Mouse (Mus musculus) small intestine, adult 2 months (tissue): ENCODE measurements at regions not wholly inside any gene's neighbourhood (a gene's known extent, or its start where the extent isn't known, plus 50 kb on each side); places are given as distances from the start of the nearest gene placed in this dataset.

Source experiments
- CTCF ChIP-seq: fragments of 200-500 bp; IDR thresholded peaks from 2 replicates; pipeline ENCODE4 v1.5.1; 2012; ENCODE audit warnings: low read depth, mild to moderate bottlenecking, control low read depth, inconsistent platforms, low read length, moderate library complexity, mixed read lengths; ENCODE audit not compliant: insufficient replicate concordance, insufficient read length; ENCODE audit errors: extremely low read depth
- POLR2A ChIP-seq: fragments of 200-500 bp; IDR thresholded peaks from 2 replicates; pipeline ENCODE4 v1.6.1; 2012; ENCODE audit warnings: low read depth, mild to moderate bottlenecking, control low read depth, inconsistent platforms, low read length, moderate library complexity

GRCm38 (mm10) chr3:78574807-78575206 lies 711.5 kb downstream of the Rapgef2 start:
- TF ChIP-seq CTCF = no peak
- no peak for TF ChIP-seq POLR2A
